Mouse (Mus musculus) liver, adult 2 months (tissue): ENCODE data around the gene Olfr591. TPM values are rescaled to one million over a fixed set of nuclear protein-coding genes. Genes with fewer than 3 reads are reported as not detected.
A peak's percentile ranks its signal among the peaks of the same experiment; 100 is the strongest.

ENCODE experiments used
- DNase-seq: peaks from one replicate; pipeline ENCODE4 v3.0.0-alpha.2; 2011; ENCODE audit warnings: low read depth, low spot score; ENCODE audit errors: extremely low read depth
- H3K27ac ChIP-seq: fragments of 200-500 bp; replicated peaks from 2 replicates; pipeline ENCODE4 v1.5.1; 2012; ENCODE audit warnings: low read depth, mild to moderate bottlenecking, control low read depth, inconsistent platforms, low read length; ENCODE audit not compliant: insufficient read depth
- H3K27me3 ChIP-seq: fragments of 200-500 bp; 2 replicates; pipeline ENCODE4 v1.6.1; 2012; ENCODE audit warnings: mild to moderate bottlenecking, moderate library complexity, low read length, inconsistent platforms; ENCODE audit not compliant: control insufficient read depth, insufficient read depth
- H3K36me3 ChIP-seq: fragments of 200-500 bp; 2 replicates; pipeline ENCODE4 v1.6.1; 2012; ENCODE audit warnings: low read length, inconsistent platforms; ENCODE audit not compliant: control insufficient read depth, insufficient read depth
- H3K4me1 ChIP-seq: fragments of 200-500 bp; 2 replicates; pipeline ENCODE4 v1.6.1; 2011; ENCODE audit warnings: low read length; ENCODE audit not compliant: control insufficient read depth, insufficient read depth
- H3K4me3 ChIP-seq: fragments of 200-500 bp; 2 replicates; pipeline ENCODE4 v1.5.1; 2011; ENCODE audit warnings: low read depth, mild to moderate bottlenecking, control low read depth, low read length, moderate library complexity; ENCODE audit not compliant: insufficient read depth
- H3K79me2 ChIP-seq: fragments of 200-500 bp; 2 replicates; pipeline ENCODE4 v1.6.1; 2012; ENCODE audit warnings: inconsistent platforms, mild to moderate bottlenecking, low read length, moderate library complexity; ENCODE audit not compliant: control insufficient read depth, insufficient read depth
- H3K9ac ChIP-seq: fragments of 200-500 bp; 2 replicates; pipeline ENCODE4 v1.6.1; 2012; ENCODE audit warnings: low read depth, mild to moderate bottlenecking, control low read depth, inconsistent platforms, low read length
- CTCF ChIP-seq: fragments of 200-500 bp; IDR thresholded peaks from 2 replicates; pipeline ENCODE4 v1.5.1; 2011; ENCODE audit warnings: low read depth, low read length, control low read depth
- POLR2A ChIP-seq: fragments of 200-500 bp; IDR thresholded peaks from 2 replicates; pipeline ENCODE4 v1.6.1; 2011; ENCODE audit warnings: low read length, control low read depth; ENCODE audit not compliant: insufficient read depth; ENCODE audit errors: extremely low read depth
- WGBS: fragments of 180-500 bp; shearing (Covaris S2); methylation state at CpG from one replicate; pipeline ENCODE4 v1.1.7; 2018; 5-methylcytosine and 5-hydroxymethylcytosine counted together
- polyA plus RNA-seq: library from polyadenylated mRNA; depleted of rRNA; stranded (reverse); fragments of >200 nt; gene quantifications from 2 replicates; pipeline ENCODE4 v1.2.3, GENCODE M21; 2012; rRNA removed
- total RNA-seq: library from RNA; depleted of rRNA; stranded (reverse); fragments of >200 nt; gene quantifications from 2 replicates; pipeline ENCODE4 v1.2.3, GENCODE M21; 2014; rRNA removed

The Olfr591 gene
- total and polyA plus RNA-seq, 2 experiments: not detected

DNA sequence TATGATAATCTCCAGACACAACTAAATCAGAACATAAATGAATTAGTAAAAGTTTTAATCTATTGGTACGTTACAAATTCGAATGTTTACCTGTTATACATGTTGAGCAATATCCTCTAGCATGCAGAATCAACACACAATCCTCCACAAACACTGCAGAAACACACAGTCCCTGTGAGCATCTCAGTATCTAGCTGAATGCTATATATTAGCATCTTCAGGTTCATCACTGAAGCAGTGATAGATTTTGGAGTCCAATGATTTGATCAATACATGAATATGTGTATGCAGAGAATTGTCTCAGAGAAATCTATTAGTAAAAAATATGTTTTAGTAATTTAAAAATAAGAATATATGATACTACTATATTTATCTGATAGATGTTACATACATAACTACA lies 21.9 kb downstream of the Olfr591 start, which contains the start of gene Olfr589:
Gene Olfr589, minus strand, starts transcription at position 101 of the 400 bp plus-strand sequence.
- Histone ChIP-seq H3K79me2 (no peaks in the 10 kb centered on the region), H3K36me3 (no peaks in the 10 kb centered on the region), H3K4me1 (no peaks in the 10 kb centered on the region), H3K27ac (no peak within 1 kb of the TSS), H3K27me3 (no peaks in the 10 kb centered on the region), H3K9ac (no peak within 1 kb of the TSS), H3K4me3 (no peak within 1 kb of the TSS)
- TF ChIP-seq POLR2A (no peak), CTCF (no peak)
- 33% methylated on average over 2 of the region's 2 CpGs for WGBS
- DNase-seq: no peak

DNA sequence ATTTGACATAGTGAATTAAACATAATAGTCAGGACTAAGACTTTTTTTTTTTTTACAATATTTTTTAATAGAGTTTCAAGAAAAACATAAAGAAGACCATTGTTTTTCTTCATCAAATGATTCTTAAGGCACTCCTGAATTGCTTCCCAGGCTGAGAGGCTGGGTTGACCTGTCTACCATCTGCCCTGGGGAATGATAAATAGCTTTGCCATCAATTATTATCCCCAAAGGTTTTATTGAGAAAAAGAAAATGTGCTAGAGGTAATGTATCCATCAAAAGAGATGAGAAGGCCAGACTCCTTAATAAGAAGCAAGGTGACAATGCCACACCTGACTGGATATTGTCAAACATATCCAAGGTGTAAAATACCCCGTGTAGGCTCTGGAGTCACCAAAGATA lies 37.6 kb downstream of the Olfr591 start, which contains the start of gene Olfr588-ps1:
Gene Olfr588-ps1, plus strand, starts transcription at position 301 of the 400 bp plus-strand sequence.
- TF ChIP-seq CTCF: no peak
- TF ChIP-seq POLR2A: no peak
- no peak within 1 kb of the TSS for H3K4me3 ChIP-seq
- DNase-seq: no peak
- no peak within 1 kb of the TSS for H3K9ac ChIP-seq
- H3K4me1 ChIP-seq: no peaks in the 10 kb centered on the region
- no peaks in the 10 kb centered on the region for H3K79me2 ChIP-seq
- H3K27ac ChIP-seq: no peak within 1 kb of the TSS
- H3K27me3 ChIP-seq: no peaks in the 10 kb centered on the region
- 71% methylated on average over 1 of the region's 1 CpGs for WGBS
- no peaks in the 10 kb centered on the region for H3K36me3 ChIP-seq

DNA sequence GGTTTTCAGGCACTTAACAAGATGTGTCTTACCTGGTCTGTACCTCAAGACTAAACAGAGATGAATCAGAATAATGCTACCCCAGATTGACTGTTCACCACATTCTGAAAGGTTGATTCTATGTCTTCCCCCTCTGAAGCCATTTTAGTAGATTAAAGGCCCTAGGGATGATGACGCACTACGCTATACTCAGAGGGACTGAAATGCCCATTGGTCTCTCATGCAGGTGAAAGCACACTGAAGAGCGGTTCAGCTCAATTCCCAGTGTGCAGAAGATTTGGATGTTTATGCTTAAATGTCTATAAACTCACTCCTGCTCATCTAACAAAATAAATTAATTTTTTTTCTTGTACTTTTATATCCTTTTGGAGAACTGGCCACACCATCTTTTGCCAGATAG lies 52.6 kb downstream of the Olfr591 start, which contains the start of gene Olfr586:
Gene Olfr586, minus strand, starts transcription at position 101 of the 400 bp plus-strand sequence.
- Histone ChIP-seq H3K9ac (no peak within 1 kb of the TSS), H3K27me3 (no peaks in the 10 kb centered on the region), H3K27ac (no peak within 1 kb of the TSS), H3K4me1 (no peaks in the 10 kb centered on the region), H3K79me2 (no peaks in the 10 kb centered on the region), H3K4me3 (no peak within 1 kb of the TSS), H3K36me3 (no peaks in the 10 kb centered on the region)
- no peak for DNase-seq
- TF ChIP-seq CTCF: no peak
- TF ChIP-seq POLR2A: no peak
- 91% methylated on average over 3 of the region's 3 CpGs for WGBS

DNA sequence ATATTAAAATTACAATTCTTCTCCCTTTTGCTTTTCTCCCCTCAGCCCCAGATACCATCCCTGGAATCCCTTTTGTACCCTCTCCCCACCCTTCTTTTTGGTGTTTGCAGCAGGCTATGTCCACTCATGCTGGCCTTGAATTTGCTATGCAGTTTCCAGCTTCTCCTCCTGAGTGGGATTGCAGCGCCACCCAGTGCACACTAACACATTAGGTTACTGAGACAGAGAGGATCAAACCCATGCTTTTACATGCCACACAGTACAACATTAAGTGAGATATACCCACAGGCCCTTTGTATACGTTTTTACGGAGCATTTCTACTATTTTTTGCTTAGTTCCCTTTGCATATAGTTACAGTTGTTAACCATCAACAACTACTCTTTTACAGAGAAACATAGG lies 58.7 kb downstream of the Olfr591 start:
- TF ChIP-seq POLR2A (no peak), CTCF (peak; percentile 9; the same call in 1 of the 2 replicates)
- no peak for DNase-seq
- 41% methylated on average over 3 of the region's 3 CpGs for WGBS

More for the DNA sequence above, 58.7 kb downstream of the Olfr591 start:
- Histone ChIP-seq H3K27me3 (no peaks in the 10 kb centered on the region), H3K36me3 (no peaks in the 10 kb centered on the region), H3K27ac (no peak overlapping the region), H3K4me3 (no peak overlapping the region), H3K79me2 (no peaks in the 10 kb centered on the region), H3K9ac (no peak overlapping the region), H3K4me1 (no peaks in the 10 kb centered on the region)

Other genes with a start within 250 kb of the Olfr591 start
- not detected in 2 replicates for gene Olfr573-ps1, start 235.8 kb downstream of the Olfr591 start, total RNA-seq
- gene Olfr573-ps1, start 235.8 kb downstream of the Olfr591 start, polyA plus RNA-seq: not detected in 2 replicates
- gene Olfr574, start 229.9 kb downstream of the Olfr591 start, total RNA-seq: not detected in 2 replicates
- gene Olfr574, start 229.9 kb downstream of the Olfr591 start, polyA plus RNA-seq: not detected in 2 replicates
- not detected in 2 replicates for gene Olfr575, start 219.6 kb downstream of the Olfr591 start, total RNA-seq
- gene Olfr575, start 219.6 kb downstream of the Olfr591 start, polyA plus RNA-seq: not detected in 2 replicates
- gene Olfr576, start 215.7 kb downstream of the Olfr591 start, total RNA-seq: not detected in 2 replicates
- not detected in 2 replicates for gene Olfr576, start 215.7 kb downstream of the Olfr591 start, polyA plus RNA-seq
- gene Olfr577, start 202.4 kb downstream of the Olfr591 start, total RNA-seq: not detected in 2 replicates
- gene Olfr577, start 202.4 kb downstream of the Olfr591 start, polyA plus RNA-seq: not detected in 2 replicates
- not detected in 2 replicates for gene Olfr578, start 189.0 kb downstream of the Olfr591 start, total RNA-seq
- not detected in 2 replicates for gene Olfr578, start 189.0 kb downstream of the Olfr591 start, polyA plus RNA-seq
- gene Olfr582, start 140.3 kb downstream of the Olfr591 start, total RNA-seq: not detected in 2 replicates
- gene Olfr582, start 140.3 kb downstream of the Olfr591 start, polyA plus RNA-seq: not detected in 2 replicates
- gene Olfr583, start 127.0 kb downstream of the Olfr591 start, total RNA-seq: not detected in 2 replicates
- gene Olfr583, start 127.0 kb downstream of the Olfr591 start, polyA plus RNA-seq: not detected in 2 replicates
- not detected in 2 replicates for gene Olfr584, start 96.5 kb downstream of the Olfr591 start, total RNA-seq
- gene Olfr584, start 96.5 kb downstream of the Olfr591 start, polyA plus RNA-seq: not detected in 2 replicates
- not detected in 2 replicates for gene Olfr585, start 80.6 kb downstream of the Olfr591 start, total RNA-seq
- gene Olfr585, start 80.6 kb downstream of the Olfr591 start, polyA plus RNA-seq: not detected in 2 replicates
- not detected in 2 replicates for gene Olfr586, start 52.7 kb downstream of the Olfr591 start, total RNA-seq
- not detected in 2 replicates for gene Olfr586, start 52.7 kb downstream of the Olfr591 start, polyA plus RNA-seq
- gene Olfr588-ps1, start 37.5 kb downstream of the Olfr591 start, total RNA-seq: not detected in 2 replicates
- gene Olfr588-ps1, start 37.5 kb downstream of the Olfr591 start, polyA plus RNA-seq: not detected in 2 replicates
- gene Olfr589, start 22.0 kb downstream of the Olfr591 start, total RNA-seq: not detected in 2 replicates
- gene Olfr589, start 22.0 kb downstream of the Olfr591 start, polyA plus RNA-seq: not detected in 2 replicates
- not detected in 2 replicates for gene Olfr592, start 6.5 kb upstream of the Olfr591 start, total RNA-seq
- not detected in 2 replicates for gene Olfr592, start 6.5 kb upstream of the Olfr591 start, polyA plus RNA-seq
- gene Olfr593, start 33.5 kb upstream of the Olfr591 start, total RNA-seq: not detected in 2 replicates
- gene Olfr593, start 33.5 kb upstream of the Olfr591 start, polyA plus RNA-seq: not detected in 2 replicates
- not detected in 2 replicates for gene Olfr594, start 38.7 kb upstream of the Olfr591 start, total RNA-seq
- not detected in 2 replicates for gene Olfr594, start 38.7 kb upstream of the Olfr591 start, polyA plus RNA-seq
- not detected in 2 replicates for gene Usp17ld, start 74.2 kb upstream of the Olfr591 start, total RNA-seq
- gene Usp17ld, start 74.2 kb upstream of the Olfr591 start, polyA plus RNA-seq: not detected in 2 replicates
- not detected in 2 replicates for gene Olfr596, start 127.3 kb upstream of the Olfr591 start, total RNA-seq
- gene Olfr596, start 127.3 kb upstream of the Olfr591 start, polyA plus RNA-seq: not detected in 2 replicates
- not detected in 2 replicates for gene Olfr597, start 138.0 kb upstream of the Olfr591 start, total RNA-seq
- gene Olfr597, start 138.0 kb upstream of the Olfr591 start, polyA plus RNA-seq: not detected in 2 replicates
- gene Olfr598, start 145.2 kb upstream of the Olfr591 start, total RNA-seq: not detected in 2 replicates
- not detected in 2 replicates for gene Olfr598, start 145.2 kb upstream of the Olfr591 start, polyA plus RNA-seq
- gene Olfr599, start 157.6 kb upstream of the Olfr591 start, total RNA-seq: not detected in 2 replicates
- gene Olfr599, start 157.6 kb upstream of the Olfr591 start, polyA plus RNA-seq: not detected in 2 replicates
- gene Olfr600, start 171.3 kb upstream of the Olfr591 start, total RNA-seq: not detected in 2 replicates
- gene Olfr600, start 171.3 kb upstream of the Olfr591 start, polyA plus RNA-seq: not detected in 2 replicates
- gene Olfr601, start 184.3 kb upstream of the Olfr591 start, total RNA-seq: not detected in 2 replicates
- not detected in 2 replicates for gene Olfr601, start 184.3 kb upstream of the Olfr591 start, polyA plus RNA-seq
- gene Olfr603, start 207.8 kb upstream of the Olfr591 start, total RNA-seq: not detected in 2 replicates
- not detected in 2 replicates for gene Olfr603, start 207.8 kb upstream of the Olfr591 start, polyA plus RNA-seq
- gene Usp17lc, start 236.7 kb upstream of the Olfr591 start, total RNA-seq: not detected in 2 replicates
- not detected in 2 replicates for gene Usp17lc, start 236.7 kb upstream of the Olfr591 start, polyA plus RNA-seq